Mouse (Mus musculus) liver, embryonic 15.5 days (tissue): ENCODE data around the gene Tacr2. TPM values are rescaled to one million over a fixed set of nuclear protein-coding genes. Genes with fewer than 3 reads are reported as not detected.
A peak's percentile ranks its signal among the peaks of the same experiment; 100 is the strongest.

Experiments
- ATAC-seq: fragments of 200-750 bp; cut with Nextera tagmentation; 2 replicates; pipeline ENCODE4 v1.8.0; 2017; ENCODE audit warnings: moderate number of reproducible peaks, mild to moderate bottlenecking, moderate library complexity; ENCODE audit not compliant: insufficient read depth
- H3K27ac ChIP-seq: fragments of 300-500 bp; sonication (generic); replicated peaks from 2 replicates; pipeline ENCODE4 v1.5.1; 2015; ENCODE audit warnings: mild to moderate bottlenecking, inconsistent platforms
- H3K27me3 ChIP-seq: fragments of 300-500 bp; sonication (generic); 2 replicates; pipeline ENCODE4 v1.6.1; 2015; ENCODE audit warnings: mild to moderate bottlenecking, inconsistent platforms
- H3K36me3 ChIP-seq: fragments of 300-500 bp; sonication (generic); replicated peaks from 2 replicates; pipeline ENCODE4 v1.6.1; 2015; ENCODE audit warnings: moderate library complexity, mild to moderate bottlenecking, inconsistent platforms
- H3K4me1 ChIP-seq: fragments of 300-500 bp; sonication (generic); replicated peaks from 2 replicates; pipeline ENCODE4 v1.6.1; 2015; ENCODE audit warnings: inconsistent platforms
- H3K4me2 ChIP-seq: fragments of 300-500 bp; sonication (generic); 2 replicates; pipeline ENCODE4 v1.6.1; 2015; ENCODE audit warnings: moderate library complexity, mild to moderate bottlenecking, inconsistent platforms
- H3K4me3 ChIP-seq: fragments of 300-500 bp; sonication (generic); replicated peaks from 2 replicates; pipeline ENCODE4 v1.5.1; 2015; ENCODE audit warnings: mild to moderate bottlenecking, inconsistent platforms
- H3K9ac ChIP-seq: fragments of 300-500 bp; sonication (generic); 2 replicates; pipeline ENCODE4 v1.6.1; 2015; ENCODE audit warnings: moderate library complexity, mild to moderate bottlenecking, inconsistent platforms
- H3K9me3 ChIP-seq: fragments of 300-500 bp; sonication (generic); replicated peaks from 2 replicates; pipeline ENCODE4 v1.6.1; 2016; ENCODE audit warnings: inconsistent platforms
- WGBS: fragments of 180-500 bp; shearing (Covaris S2); methylation state at CpG from one replicate; pipeline ENCODE4 v1.1.7; 2015; ENCODE audit warnings: mixed read lengths; ENCODE audit not compliant: insufficient replicate concordance; 5-methylcytosine and 5-hydroxymethylcytosine counted together
- polyA plus RNA-seq: library from polyadenylated mRNA; unstranded; fragments of >200 nt; fragmentation: Nextera tagmentation; extraction: Ambion mirVana; gene quantifications from 2 replicates; pipeline ENCODE4 v1.2.1, GENCODE M21; 2015

Gene Tacr2
- polyA plus RNA-seq, 1 experiment from 2014 or later: not detected

- ATAC-seq: no peak
- Histone ChIP-seq H3K36me3 (no peaks in the 10 kb centered on the region), H3K4me1 (peaks cover 40% of the 10 kb centered on the region), H3K4me2 (no peak overlapping the region), H3K27ac (peak overlapping the region; percentile 81; the same call in 1 of the 2 replicates), H3K9me3 (no peaks in the 10 kb centered on the region), H3K9ac (0 out of 2 replicates have a peak overlapping the region, but pooled peaks have one; percentile 12), H3K4me3 (no peak overlapping the region), H3K27me3 (0 out of 2 replicates have a peak, but pooled peaks cover 3% of the 10 kb centered on the region)
- 36% methylated on average over 3 of the region's 3 CpGs for WGBS
These were observed 13.6 kb upstream of the Tacr2 start for GRCm38 (mm10) chr10:62238688-62239087.

- 0 out of 2 replicates have a peak overlapping the region, but pooled peaks have one; percentile 29 for H3K27ac ChIP-seq
- H3K4me1 ChIP-seq: peaks cover 40% of the 10 kb centered on the region
- 63% methylated on average over 6 of the region's 6 CpGs for WGBS
These were observed 13.0 kb upstream of the Tacr2 start for GRCm38 (mm10) chr10:62239270-62239669.

GRCm38 (mm10) chr10:62242358-62242757 is 9.9 kb upstream of the Tacr2 start:
- peaks cover 24% of the 10 kb centered on the region for H3K4me1 ChIP-seq
- H3K27me3 ChIP-seq: peaks cover 7% of the 10 kb centered on the region; the same call in 1 of the 2 replicates
- no peaks in the 10 kb centered on the region for H3K36me3 ChIP-seq
- H3K9ac ChIP-seq: no peak overlapping the region
- no peak for ATAC-seq
- H3K9me3 ChIP-seq: no peaks in the 10 kb centered on the region
- no peak overlapping the region for H3K4me2 ChIP-seq
- no peak overlapping the region for H3K27ac ChIP-seq
- no peak overlapping the region for H3K4me3 ChIP-seq
- 64% methylated on average over 10 of the region's 10 CpGs for WGBS

More at GRCm38 (mm10) chr10:62239270-62239669, 13.0 kb upstream of the Tacr2 start:
- no peak overlapping the region for H3K4me2 ChIP-seq
- no peak for ATAC-seq
- H3K4me3 ChIP-seq: no peak overlapping the region
- H3K27me3 ChIP-seq: 0 out of 2 replicates have a peak, but pooled peaks cover 3% of the 10 kb centered on the region
- H3K9me3 ChIP-seq: no peaks in the 10 kb centered on the region
- no peaks in the 10 kb centered on the region for H3K36me3 ChIP-seq
- H3K9ac ChIP-seq: no peak overlapping the region

GRCm38 (mm10) chr10:62242896-62243295 is 9.3 kb upstream of the Tacr2 start:
- ATAC-seq: no peak

GRCm38 (mm10) chr10:62244067-62244466 is 8.2 kb upstream of the Tacr2 start:
- Histone ChIP-seq H3K4me3 (no peak overlapping the region), H3K9me3 (no peaks in the 10 kb centered on the region), H3K36me3 (no peaks in the 10 kb centered on the region), H3K4me2 (no peak overlapping the region), H3K27me3 (peaks cover 7% of the 10 kb centered on the region; the same call in 1 of the 2 replicates), H3K4me1 (peaks cover 7% of the 10 kb centered on the region), H3K9ac (no peak overlapping the region), H3K27ac (no peak overlapping the region)
- no peak for ATAC-seq
- 76% methylated on average over 9 of the region's 9 CpGs for WGBS

More at GRCm38 (mm10) chr10:62242896-62243295, 9.3 kb upstream of the Tacr2 start:
- H3K9me3 ChIP-seq: no peaks in the 10 kb centered on the region
- peaks cover 19% of the 10 kb centered on the region for H3K4me1 ChIP-seq
- H3K4me3 ChIP-seq: no peak overlapping the region
- H3K27me3 ChIP-seq: peaks cover 7% of the 10 kb centered on the region; the same call in 1 of the 2 replicates
- no peak overlapping the region for H3K9ac ChIP-seq
- 38% methylated on average over 13 of the region's 13 CpGs for WGBS
- H3K27ac ChIP-seq: no peak overlapping the region
- no peak overlapping the region for H3K4me2 ChIP-seq
- H3K36me3 ChIP-seq: no peaks in the 10 kb centered on the region

GRCm38 (mm10) chr10:62247156-62247555 is 5.1 kb upstream of the Tacr2 start:
- WGBS: 67% methylated on average over 3 of the region's 3 CpGs
- H3K9ac ChIP-seq: no peak overlapping the region
- H3K27me3 ChIP-seq: peaks cover 4% of the 10 kb centered on the region; the same call in 1 of the 2 replicates
- no peak overlapping the region for H3K4me3 ChIP-seq
- no peak for ATAC-seq
- H3K9me3 ChIP-seq: no peaks in the 10 kb centered on the region
- peaks cover 4% of the 10 kb centered on the region; the same call in 1 of the 2 replicates for H3K4me1 ChIP-seq
- no peak overlapping the region for H3K4me2 ChIP-seq
- no peak overlapping the region for H3K27ac ChIP-seq
- no peaks in the 10 kb centered on the region for H3K36me3 ChIP-seq

- WGBS: 21% methylated on average over 8 of the region's 8 CpGs
- no peak for ATAC-seq
- Histone ChIP-seq H3K36me3 (no peaks in the 10 kb centered on the region), H3K9me3 (no peaks in the 10 kb centered on the region), H3K27ac (no peak overlapping the region), H3K4me3 (no peak overlapping the region), H3K9ac (no peak overlapping the region), H3K4me1 (peaks cover 4% of the 10 kb centered on the region; the same call in 1 of the 2 replicates), H3K27me3 (peaks cover 4% of the 10 kb centered on the region; the same call in 1 of the 2 replicates), H3K4me2 (no peak overlapping the region)
These were observed 4.4 kb upstream of the Tacr2 start for GRCm38 (mm10) chr10:62247815-62248214.

- H3K4me2 ChIP-seq: no peak overlapping the region
- no peaks in the 10 kb centered on the region for H3K9me3 ChIP-seq
- no peaks in the 10 kb centered on the region; the same call in 1 of the 2 replicates for H3K27me3 ChIP-seq
- H3K9ac ChIP-seq: no peak overlapping the region
- H3K4me3 ChIP-seq: no peak overlapping the region
- WGBS: 72% methylated on average over 27 of the region's 27 CpGs
- no peak overlapping the region for H3K27ac ChIP-seq
- H3K36me3 ChIP-seq: no peaks in the 10 kb centered on the region
- H3K4me1 ChIP-seq: no peaks in the 10 kb centered on the region
- ATAC-seq: no peak
These were observed 428 bp downstream of the Tacr2 start for GRCm38 (mm10) chr10:62252496-62253235.

GRCm38 (mm10) chr10:62258298-62258697 is 6.1 kb downstream of the Tacr2 start:
- H3K4me2 ChIP-seq: no peak overlapping the region
- no peaks in the 10 kb centered on the region for H3K9me3 ChIP-seq
- 76% methylated on average over 5 of the region's 5 CpGs for WGBS

GRCm38 (mm10) chr10:62261115-62261886 is 9.1 kb downstream of the Tacr2 start:
- no peak overlapping the region for H3K27ac ChIP-seq
- peak; percentile 77 for ATAC-seq
- H3K4me3 ChIP-seq: no peak overlapping the region
- H3K4me2 ChIP-seq: peak overlapping the region; percentile 21; the same call in 1 of the 2 replicates
- H3K9me3 ChIP-seq: no peaks in the 10 kb centered on the region
- H3K9ac ChIP-seq: no peak overlapping the region
- WGBS: 12% methylated on average over 18 of the region's 18 CpGs
- H3K36me3 ChIP-seq: no peaks in the 10 kb centered on the region
- peaks cover 3% of the 10 kb centered on the region; the same call in 1 of the 2 replicates for H3K27me3 ChIP-seq
- H3K4me1 ChIP-seq: peaks cover 11% of the 10 kb centered on the region

More at GRCm38 (mm10) chr10:62258298-62258697, 6.1 kb downstream of the Tacr2 start:
- ATAC-seq: no peak
- Histone ChIP-seq H3K4me3 (no peak overlapping the region), H3K9ac (no peak overlapping the region), H3K27ac (no peak overlapping the region), H3K27me3 (peaks cover 3% of the 10 kb centered on the region; the same call in 1 of the 2 replicates), H3K36me3 (no peaks in the 10 kb centered on the region), H3K4me1 (peaks cover 11% of the 10 kb centered on the region)

- Histone ChIP-seq H3K4me2 (no peak overlapping the region), H3K4me1 (peaks cover 11% of the 10 kb centered on the region), H3K36me3 (peaks cover 16% of the 10 kb centered on the region), H3K9me3 (no peaks in the 10 kb centered on the region), H3K4me3 (no peak overlapping the region), H3K27me3 (peaks cover 3% of the 10 kb centered on the region; the same call in 1 of the 2 replicates), H3K9ac (no peak overlapping the region), H3K27ac (no peak overlapping the region)
- WGBS: 23% methylated on average over 2 of the region's 2 CpGs
- ATAC-seq: no peak
These were observed 12.1 kb downstream of the Tacr2 start for GRCm38 (mm10) chr10:62264299-62264698.
